Mouse (Mus musculus) lung, postnatal 4 days (tissue): ENCODE measurements at regions not wholly inside any gene's neighbourhood (a gene's known extent, or its start where the extent isn't known, plus 50 kb on each side); places are given as distances from the start of the nearest gene placed in this dataset.
A peak's percentile ranks its signal among the peaks of the same experiment; 100 is the strongest.

Experiments used
- DNase-seq, 2 experiments: peaks; one replicate each; pipeline ENCODE4 v3.0.0; 2021

DNA sequence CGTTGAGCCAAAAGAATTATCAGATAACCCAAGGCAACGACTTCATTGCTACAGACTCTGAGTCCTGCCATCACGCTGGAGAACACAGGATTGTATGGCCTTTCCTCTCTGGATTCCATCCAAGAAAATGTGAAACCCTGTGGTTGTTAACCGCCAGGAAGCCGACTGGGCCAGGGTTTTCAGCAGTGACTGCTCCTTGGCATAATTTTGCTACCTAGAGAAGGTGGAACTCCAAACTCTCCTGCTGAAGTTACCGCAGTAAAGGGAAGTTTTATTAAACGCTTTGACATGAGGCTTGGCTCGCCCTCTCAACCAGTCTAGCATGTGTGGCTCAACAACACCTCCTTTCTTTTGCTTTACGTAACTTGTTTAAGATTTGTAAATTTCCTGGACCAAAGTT is 116.9 kb downstream of the Wif1 start:
- peak in 1 of 2 experiments; percentile 33 for DNase-seq

DNA sequence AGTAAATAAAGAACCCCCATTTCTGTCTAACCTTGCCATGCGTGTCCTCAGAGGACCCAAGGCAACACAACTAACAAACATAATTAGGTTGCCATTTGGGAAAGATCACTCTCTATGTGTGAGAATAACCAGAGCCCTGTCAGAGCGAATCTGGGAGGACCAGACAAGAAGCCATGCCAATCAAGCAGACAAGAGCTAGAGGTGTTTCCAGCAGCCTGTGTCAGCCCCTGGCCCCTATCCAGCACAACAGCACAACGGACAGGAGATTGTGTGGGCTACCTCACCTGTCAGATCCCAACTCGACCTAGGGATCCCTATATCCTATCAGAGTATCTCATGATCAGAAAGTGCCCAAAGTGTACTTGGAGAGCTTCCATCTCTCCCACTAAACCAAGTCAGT is 119.9 kb downstream of the Wif1 start:
- DNase-seq = no peak

DNA sequence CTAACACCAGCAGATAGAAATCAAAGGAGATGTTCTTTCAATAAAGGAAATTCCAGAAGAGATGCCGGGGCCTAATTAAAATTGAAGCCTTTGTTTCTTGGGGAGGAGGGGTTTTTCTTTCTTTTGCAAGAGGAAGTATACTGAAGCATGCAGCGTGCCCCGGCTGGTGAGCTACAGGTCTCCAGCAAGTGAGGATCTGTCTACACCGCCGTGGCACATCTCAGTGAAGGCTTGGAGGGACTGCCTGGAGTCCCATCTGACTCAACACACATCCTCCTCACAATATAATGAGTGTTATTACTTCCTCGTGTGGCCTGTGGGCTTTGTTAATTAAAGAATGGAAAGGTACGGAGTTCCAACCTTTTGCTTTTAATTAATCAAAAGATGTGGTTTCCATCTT is 126.7 kb downstream of the Wif1 start:
- no peak for DNase-seq

DNA sequence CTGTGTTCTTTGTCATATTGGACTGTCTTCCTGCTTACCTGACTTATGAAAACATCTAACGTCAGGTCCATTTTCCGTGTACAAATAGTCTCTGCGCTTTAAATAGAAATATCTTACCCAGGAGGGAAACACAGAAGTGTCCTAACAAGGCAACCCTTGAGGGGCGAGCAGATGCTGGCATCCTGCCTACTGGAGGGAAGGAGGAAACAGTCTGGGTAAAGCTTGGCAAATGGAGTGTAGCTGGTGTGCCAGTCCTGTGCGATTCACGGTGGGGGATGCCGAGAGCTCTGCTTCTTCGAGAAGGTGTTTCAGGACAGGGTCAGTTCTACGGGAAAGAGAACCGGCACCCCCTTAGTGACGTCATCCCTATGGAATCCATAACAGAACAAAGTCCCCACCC is 127.4 kb downstream of the Wif1 start:
- DNase-seq = peak; percentile 57 to 78

DNA sequence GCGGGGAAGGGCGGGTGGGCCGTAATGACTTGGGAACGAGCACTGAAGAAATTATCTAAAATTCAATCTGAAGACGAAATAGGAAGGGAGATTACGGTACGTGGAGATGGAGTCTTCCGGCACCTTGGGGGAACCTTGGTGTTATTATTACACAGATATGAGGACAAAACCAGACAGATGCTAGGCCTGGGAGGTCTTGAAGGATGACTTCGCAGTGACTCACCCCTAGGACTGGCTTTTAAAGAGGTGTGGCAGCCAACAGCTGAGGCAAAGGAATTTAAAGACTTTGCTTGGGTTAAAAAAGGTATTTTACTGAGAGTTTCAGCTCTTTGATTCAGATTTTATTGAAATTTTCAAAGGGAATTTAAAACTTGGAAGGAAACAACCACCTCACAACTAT is 140.3 kb downstream of the Wif1 start:
- no peak for DNase-seq

DNA sequence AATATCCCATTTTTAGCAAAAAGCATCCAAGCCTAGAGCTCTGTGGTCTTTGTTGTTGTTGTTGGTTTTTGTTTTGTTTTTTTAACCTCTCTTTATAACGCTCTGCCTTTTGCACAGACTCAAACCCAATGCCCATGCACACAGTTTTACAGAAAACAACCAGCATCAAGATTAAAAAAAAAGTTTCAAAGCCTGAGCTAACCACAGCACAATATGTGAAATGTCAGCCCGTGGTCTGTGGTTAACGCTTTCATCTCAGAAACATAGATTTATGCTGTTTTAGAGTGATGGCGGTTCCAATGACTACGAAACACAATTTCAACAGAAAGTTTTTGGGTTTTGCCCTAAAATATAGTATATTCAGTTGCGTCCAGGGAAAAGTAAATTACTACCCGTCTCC is 155.4 kb downstream of the Wif1 start:
- DNase-seq = no peak

DNA sequence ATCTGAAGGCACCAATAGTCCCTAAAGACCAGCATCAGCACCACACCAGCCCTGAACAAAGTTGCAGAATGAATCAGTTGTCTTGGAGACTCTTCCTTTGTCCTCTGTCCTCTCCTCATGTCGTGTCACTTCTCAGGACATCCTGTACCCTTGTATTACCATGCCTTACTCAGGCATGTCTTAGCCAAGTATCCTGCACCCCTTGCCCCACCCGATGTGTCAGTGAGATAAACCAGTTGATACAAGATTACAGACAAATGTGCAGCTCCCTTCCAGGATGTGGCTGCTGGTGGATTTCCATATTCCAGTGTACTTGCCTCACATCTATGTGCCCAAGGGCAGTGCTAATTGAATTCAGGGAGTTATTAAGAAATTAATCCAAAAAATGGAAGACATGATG is 151.8 kb downstream of the Tbc1d30 start:
- DNase-seq = peak in 1 of 2 experiments; percentile 24

DNA sequence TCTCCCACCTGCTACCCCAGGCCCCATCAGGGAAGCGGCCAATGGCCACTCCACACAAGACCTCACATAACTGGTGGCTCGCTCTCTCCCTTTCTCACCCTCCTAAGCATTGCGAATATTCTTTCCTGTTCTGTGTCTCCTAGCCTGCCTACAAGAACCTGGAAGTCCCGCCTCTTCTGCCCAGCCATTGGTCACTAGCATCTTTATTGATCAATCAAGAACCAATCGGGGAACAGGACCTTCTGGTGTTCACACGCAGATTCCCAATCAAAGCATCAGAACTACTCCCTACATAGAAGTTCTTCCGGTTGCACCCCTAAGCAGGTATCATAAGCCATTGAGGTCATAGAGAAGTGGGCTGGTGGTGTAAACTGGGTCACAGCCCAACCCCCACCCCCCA is 148.5 kb downstream of the Tbc1d30 start:
- no peak for DNase-seq

DNA sequence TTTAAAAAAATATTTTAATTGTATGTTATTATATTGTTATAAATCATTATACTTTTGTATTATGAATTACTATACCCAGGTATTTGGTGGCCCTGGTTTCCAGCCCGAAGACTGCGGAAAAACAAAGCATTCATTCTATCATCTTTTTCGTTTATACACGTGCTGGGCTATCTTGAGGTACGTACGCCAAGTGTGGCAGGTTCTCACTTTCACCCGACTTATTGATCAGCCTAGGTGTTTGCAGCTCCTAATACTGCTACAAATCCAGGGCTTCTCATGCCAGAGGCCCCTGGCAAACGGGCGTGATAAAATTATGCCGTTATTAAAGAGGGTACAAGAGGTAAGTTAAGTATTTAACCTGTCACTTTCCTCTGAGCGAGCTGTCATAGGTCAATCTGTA is 145.5 kb downstream of the Tbc1d30 start:
- DNase-seq = no peak

DNA sequence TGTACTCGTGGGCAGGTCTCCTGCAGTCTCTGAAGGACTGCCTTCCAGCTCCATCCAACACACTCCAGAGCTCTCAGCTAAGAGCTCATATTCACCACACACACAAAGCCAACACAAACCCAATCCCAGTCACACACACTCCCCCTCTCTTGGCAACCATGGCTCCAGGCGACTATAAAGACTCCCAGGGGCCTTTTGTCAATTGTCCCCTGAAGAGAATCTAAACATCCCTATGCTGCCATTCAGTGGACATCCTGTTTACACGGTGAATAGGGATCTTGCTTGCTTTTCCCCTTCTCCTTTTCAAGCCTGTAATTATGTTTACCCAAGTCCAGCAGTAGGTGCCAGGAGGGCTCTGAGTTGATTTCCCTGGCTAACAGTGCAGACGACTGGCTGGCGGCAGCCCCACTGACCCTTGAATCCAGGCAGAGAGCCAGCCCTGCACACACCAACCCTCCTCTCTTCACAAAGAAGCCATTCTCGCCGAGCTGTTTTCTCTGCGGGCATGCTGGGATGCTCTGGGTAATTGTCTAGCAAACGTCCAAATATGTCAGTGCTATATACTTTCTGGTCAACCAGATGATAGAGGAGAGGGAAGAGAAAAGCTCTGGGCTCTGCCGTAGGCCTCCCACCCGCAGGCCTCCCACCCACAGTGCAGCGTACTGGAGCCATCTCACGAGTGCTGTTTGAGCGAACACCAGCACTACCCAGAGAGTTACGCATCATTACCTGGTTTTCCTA is 144.9 kb downstream of the Tbc1d30 start:
- peak; percentile 88 to 94 for DNase-seq

DNA sequence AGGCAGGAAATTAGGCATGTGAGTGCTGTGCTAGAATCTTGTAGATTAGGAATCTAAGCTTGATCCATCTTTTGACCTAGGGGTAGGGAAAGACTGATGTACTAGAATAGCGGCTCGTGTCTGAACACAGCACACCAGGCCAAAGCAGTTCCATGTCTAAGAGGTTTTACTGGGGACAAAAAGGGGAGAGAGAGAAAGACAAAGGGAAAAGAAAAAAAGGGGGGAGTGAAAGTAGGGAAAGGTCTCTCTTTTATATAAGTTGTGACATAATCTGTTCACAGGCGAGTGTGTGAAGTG is 144.4 kb downstream of the Tbc1d30 start:
- DNase-seq = no peak
